Mouse (Mus musculus) adipose tissue, adult 10 weeks (tissue): Measurements from ENCODE around the gene Sh3yl1. TPM values are rescaled to one million over a fixed set of nuclear protein-coding genes. Genes with fewer than 3 reads are reported as not detected.

Source experiments
- polyA plus RNA-seq: library from polyadenylated mRNA; stranded (reverse); fragments of 350-450 nt; fragmentation: Illumina TruSeq; extraction: RNeasy Lipid Tissue Mini Kit (QIAGEN cat#74804); gene quantifications from one replicate; pipeline ENCODE4 v1.2.3, GENCODE M21; 2014; ENCODE audit warnings: low read depth, low replicate concordance

Gene Sh3yl1
- 29.7 TPM for polyA plus RNA-seq

GRCm38 (mm10) chr12:30911261-30912047, at the start of gene Sh3yl1, which contains the start of gene Acp1:
Sh3yl1 (plus strand) TSS chr12:30911668.
Acp1 (minus strand) TSS chr12:30911589.

GRCm38 (mm10) chr12:30883986-30884621, 27.4 kb upstream of the Sh3yl1 start, which contains the start of gene Alkal2:
Alkal2 (plus strand) TSS chr12:30884322.

Other genes with a start within 250 kb of the Sh3yl1 start
- 9.1 TPM for gene Alkal2, start 27.3 kb upstream of the Sh3yl1 start, polyA plus RNA-seq
- gene Acp1, start 79 bp upstream of the Sh3yl1 start, polyA plus RNA-seq: 66.5 TPM
- gene Fam110c, start 162.2 kb downstream of the Sh3yl1 start, polyA plus RNA-seq: 9.2 TPM